Mouse (Mus musculus) heart, postnatal 36 days (tissue): ENCODE measurements around the gene 1700012B07Rik. TPM values are rescaled to one million over a fixed set of nuclear protein-coding genes. Genes with fewer than 3 reads are reported as not detected.

Experiments
- DNase-seq, 2 experiments: peaks; one replicate each; pipeline ENCODE4 v3.0.0; 2021 to 2022
- intact Hi-C: fragments of 180-260 bp; cut with DNase I; formaldehyde crosslinking; loops from one replicate; pipeline ENCODE4 v1.15.1; 2025
- total RNA-seq, 2 experiments: library from RNA; stranded (reverse); gene quantifications; 2 replicates each; pipeline ENCODE4 v1.2.3; 2021

1700012B07Rik gene
- total RNA-seq, 2 experiments from 2014 or later: not detected

- intact Hi-C loops: no loop called here
- no peak for DNase-seq
These were observed 67.8 kb downstream of the 1700012B07Rik start for GRCm38 (mm10) chr11:109760063-109760462.

DNA sequence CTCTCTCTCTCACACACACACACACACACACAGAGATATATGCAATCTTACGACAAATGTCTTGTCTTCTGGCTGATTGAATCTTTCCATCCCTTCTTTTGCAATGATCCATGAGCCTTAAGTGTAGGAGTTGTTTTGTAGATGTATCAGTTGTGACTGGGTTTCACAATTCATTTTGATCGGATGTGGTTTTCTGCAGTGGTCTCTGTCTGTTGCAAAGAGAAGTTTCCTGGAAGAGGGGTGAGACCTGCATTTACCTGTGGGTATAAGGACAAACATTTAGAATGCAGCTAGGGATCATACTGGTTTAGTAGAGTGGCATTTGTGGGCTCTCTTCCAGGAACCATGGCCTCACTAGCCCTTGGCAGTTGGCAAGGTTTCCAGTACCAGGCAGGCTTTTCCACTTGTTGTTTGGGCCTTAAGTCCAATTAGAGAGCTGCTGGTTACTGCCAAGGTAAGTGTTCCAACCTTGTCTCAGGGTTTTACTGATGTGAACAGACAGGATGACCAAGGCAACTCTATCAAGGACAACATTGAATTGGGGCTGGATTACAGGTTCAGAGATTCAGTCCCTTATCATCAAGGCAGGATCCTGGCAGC, 69.1 kb downstream of the 1700012B07Rik start:
- intact Hi-C loops: no loop called here
- DNase-seq: peak; percentile 11 to 30

DNA sequence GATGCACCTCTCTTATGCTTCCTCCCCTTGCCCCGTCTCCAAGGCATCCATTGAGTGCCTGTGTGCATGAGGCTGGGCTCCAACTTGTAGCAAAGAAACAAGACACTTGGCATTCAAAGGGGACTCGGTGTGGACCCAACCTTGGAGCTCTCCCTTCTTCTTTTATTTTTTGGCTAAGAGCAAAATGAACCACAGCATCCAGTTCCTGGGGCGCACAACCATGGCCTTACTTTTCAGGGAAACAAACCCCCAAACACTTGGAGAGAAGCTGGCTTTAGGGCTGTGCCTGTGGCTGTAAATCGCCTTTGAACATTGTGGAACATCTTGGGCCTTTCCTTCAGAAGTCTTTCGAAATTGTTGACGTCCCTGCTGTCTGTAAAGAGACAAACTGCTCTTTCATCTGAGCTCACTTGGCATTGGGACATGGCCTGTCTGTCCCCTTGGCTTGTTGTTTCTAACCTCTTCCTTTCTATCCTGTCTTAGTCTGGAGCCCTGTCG, 73.7 kb downstream of the 1700012B07Rik start:
- intact Hi-C loops: no loop called here
- DNase-seq: no peak

- intact Hi-C loops: no loop called here
- no peak for DNase-seq
These were observed 75.9 kb downstream of the 1700012B07Rik start for GRCm38 (mm10) chr11:109751636-109752603.

GRCm38 (mm10) chr11:109745210-109745609, 82.6 kb downstream of the 1700012B07Rik start:
- intact Hi-C loops: no loop called here
- DNase-seq: no peak

- intact Hi-C loops: no loop called here
- DNase-seq: no peak
These were observed 89.9 kb downstream of the 1700012B07Rik start for GRCm38 (mm10) chr11:109737967-109738366.

Other genes with a start within 250 kb of the 1700012B07Rik start
- gene Wipi1, start 216.1 kb downstream of the 1700012B07Rik start, total RNA-seq: 100 to 1,000 TPM; 116 TPM
- gene Prkar1a, start 178.6 kb downstream of the 1700012B07Rik start, total RNA-seq: 100 to 1,000 TPM; 309 to 323 TPM
- gene Fam20a, start 105.8 kb downstream of the 1700012B07Rik start, total RNA-seq: 1 to 10 TPM; 4.6 to 5.8 TPM
- 1 to 10 TPM; 8.0 to 8.4 TPM for gene Abca8b, start 167.8 kb upstream of the 1700012B07Rik start, total RNA-seq